ENCODE assay signal across 10 mouse cellular contexts in genomic region chr2:155135534-155135933, GRCm38 (mm10). TPM values are rescaled to one million over a fixed set of nuclear protein-coding genes. Genes with fewer than 3 reads are reported as not detected.
DNase-seq lines count a peak whose midpoint lies in the region; ATAC-seq and TF ChIP-seq lines count a peak whose summit lies in the region.
"Had no signal": no experiment of that assay in that cellular context is flagged by ENCODE, and none has a peak within 500 bp of the region (broad histone marks: within the 10 kb centered on the region; RNA-seq: fewer than 3 reads in every experiment).

No protein-coding gene starts in this region.

- H3K27me3 ChIP-seq in heart, embryonic 15.5 days = no peaks in the 10 kb centered on the region
- no peaks in the 10 kb centered on the region for H3K27me3 ChIP-seq in spleen, adult 2 months (ENCODE audit: control insufficient read depth, insufficient read depth, low read length)
- H3K27me3 ChIP-seq in liver, embryonic 13.5 days = no peaks in the 10 kb centered on the region
- H3K27me3 ChIP-seq in stomach, postnatal 0 days (ENCODE audit: control insufficient read depth, insufficient read depth, low read length) = no peaks in the 10 kb centered on the region

- whole genome bisulfite sequencing in heart, embryonic 15.5 days = 66% methylated on average over 1 of the region's 1 CpGs
- WGBS in spleen, adult 2 months = 44% methylated on average over 1 of the region's 1 CpGs
- 37% methylated on average over 1 of the region's 1 CpGs for WGBS in liver, embryonic 13.5 days (ENCODE audit: insufficient replicate concordance)
- WGBS in stomach, postnatal 0 days = 50% methylated on average over 1 of the region's 1 CpGs

- TF ChIP-seq CTCF in spleen, adult 2 months (IDR thresholded peaks at IDR 0.05; ENCODE audit: extremely low read depth, insufficient read depth, insufficient read length, insufficient replicate concordance) = no peak
- no peak for TF ChIP-seq CTCF in stomach, postnatal 0 days (IDR thresholded peaks at IDR 0.05; ENCODE audit: low read depth)

- H3K27ac ChIP-seq in heart, embryonic 15.5 days = no peak overlapping the region
- H3K27ac ChIP-seq in spleen, adult 2 months (ENCODE audit: insufficient read depth, low read length) = 0 out of 2 replicates have a peak overlapping the region, but pooled peaks have one; percentile 45
- H3K27ac ChIP-seq in liver, embryonic 13.5 days = 0 out of 2 replicates have a peak overlapping the region, but pooled peaks have one; percentile 13
- no peak overlapping the region for H3K27ac ChIP-seq in stomach, postnatal 0 days (replicated peaks)

- TF ChIP-seq POLR2A in spleen, adult 2 months (IDR thresholded peaks at IDR 0.05; ENCODE audit: low read depth, low read length) = no peak

- no peak overlapping the region for H3K9ac ChIP-seq in heart, embryonic 15.5 days
- no peak overlapping the region for H3K9ac ChIP-seq in liver, embryonic 13.5 days
- no peak overlapping the region for H3K9ac ChIP-seq in stomach, postnatal 0 days (ENCODE audit: low read length)

- H3K4me1 ChIP-seq in heart, embryonic 15.5 days (replicated peaks) = peaks cover 21% of the 10 kb centered on the region
- peaks cover 11% of the 10 kb centered on the region; the same call in 1 of the 2 replicates for H3K4me1 ChIP-seq in spleen, adult 2 months (ENCODE audit: control insufficient read depth, insufficient read depth, insufficient read length)
- peaks cover 35% of the 10 kb centered on the region for H3K4me1 ChIP-seq in liver, embryonic 13.5 days (replicated peaks)
- H3K4me1 ChIP-seq in stomach, postnatal 0 days (replicated peaks; ENCODE audit: control insufficient read depth, insufficient read depth) = 0 out of 2 replicates have a peak, but pooled peaks cover 2% of the 10 kb centered on the region

- H3K36me3 ChIP-seq in heart, embryonic 15.5 days = peaks cover 26% of the 10 kb centered on the region
- H3K36me3 ChIP-seq in spleen, adult 2 months (ENCODE audit: control insufficient read depth, insufficient read depth, low read length) = peaks cover 5% of the 10 kb centered on the region
- peaks cover 27% of the 10 kb centered on the region for H3K36me3 ChIP-seq in liver, embryonic 13.5 days
- no peaks in the 10 kb centered on the region for H3K36me3 ChIP-seq in stomach, postnatal 0 days (ENCODE audit: control insufficient read depth, insufficient read depth, low read length)

- ATAC-seq in heart, embryonic 15.5 days (replicated peaks; ENCODE audit: insufficient number of reproducible peaks, insufficient read depth, low FRiP score, low read depth) = no peak
- ATAC-seq in liver, embryonic 13.5 days (ENCODE audit: low read depth) = no peak
- ATAC-seq in stomach, postnatal 0 days (ENCODE audit: low FRiP score, low TSS enrichment) = no peak

- H3K4me3 ChIP-seq in heart, embryonic 15.5 days = 0 out of 2 replicates have a peak overlapping the region, but pooled peaks have one; percentile 14
- H3K4me3 ChIP-seq in spleen, adult 2 months (ENCODE audit: extremely low read depth, insufficient read depth, insufficient read length) = no peak overlapping the region
- no peak overlapping the region for H3K4me3 ChIP-seq in liver, embryonic 13.5 days (replicated peaks)
- H3K4me3 ChIP-seq in stomach, postnatal 0 days (ENCODE audit: low read depth, low read length) = no peak overlapping the region

- no peaks in the 10 kb centered on the region for H3K9me3 ChIP-seq in heart, embryonic 15.5 days (replicated peaks)
- no peaks in the 10 kb centered on the region for H3K9me3 ChIP-seq in liver, embryonic 13.5 days (replicated peaks)
- H3K9me3 ChIP-seq in stomach, postnatal 0 days (ENCODE audit: control insufficient read depth, low read length) = no peaks in the 10 kb centered on the region
- H3K9me3 ChIP-seq: G1E had no signal

- no peak for DNase-seq in heart, postnatal 4 days
- DNase-seq in spleen, adult 2 months (ENCODE audit: low read depth in 1 of 2, low spot score in 2 of 2) = peak in 1 of 2 experiments; percentile 8
- no peak for DNase-seq in spleen, postnatal 4 days (ENCODE audit: low spot score in 2 of 2)
- DNase-seq in liver, embryonic 13.5 days = no peak
- DNase-seq in stomach, postnatal 0 days (ENCODE audit: low spot score) = no peak
- DNase-seq in testis, postnatal 14 days (ENCODE audit: low spot score) = no peak
- no peak for DNase-seq in layer of hippocampus, postnatal 25 days (ENCODE audit: extremely low spot score in 1 of 2, low spot score in 1 of 2)
- DNase-seq: thymus, postnatal 14 days had no signal

- H3K4me2 ChIP-seq in heart, embryonic 15.5 days = peak overlapping the region; percentile 45
- H3K4me2 ChIP-seq in liver, embryonic 13.5 days = peak overlapping the region; percentile 39
- H3K4me2 ChIP-seq in stomach, postnatal 0 days (replicated peaks; ENCODE audit: low read depth) = 0 out of 2 replicates have a peak overlapping the region, but pooled peaks have one; percentile 21

- TF ChIP-seq EP300 in stomach, postnatal 0 days (optimal IDR thresholded peaks at IDR 0.05) = no peak

RNA-seq across cellular contexts. Expression of gene Itch, which starts 2.2 kb away (rescaled TPM):
- 34.9 and 35.6 TPM in 2 replicates for polyA plus RNA-seq in heart, embryonic 15.5 days (2015; fragmentation: Nextera tagmentation; extraction: Ambion mirVana)
- total RNA-seq in heart, postnatal 4 days (2021) = 10 to 100 TPM; 36.5 to 38.0 TPM
- 6.9 and 7.1 TPM in 2 replicates for polyA plus RNA-seq in spleen, adult 2 months (2012; rRNA removed)
- 14.6 and 18.9 TPM in 2 replicates for polyA plus RNA-seq in liver, embryonic 13.5 days (2015; fragmentation: Nextera tagmentation; extraction: Ambion mirVana)
- 17.6 and 18.4 TPM in 2 replicates for polyA plus RNA-seq in stomach, postnatal 0 days (2015; fragmentation: Nextera tagmentation; extraction: Ambion mirVana)
- total RNA-seq in layer of hippocampus, postnatal 25 days (2021) = 10 to 100 TPM; 56.5 to 57.7 TPM

Comparison
In these comparisons a context has a peak if more than half of its experiments do, and no peak if none do; other contexts are left out.
1. H3K27ac ChIP-seq: peak in spleen, adult 2 months (single experiment) and liver, embryonic 13.5 days (single experiment); none in heart, embryonic 15.5 days (single experiment) and stomach, postnatal 0 days (single experiment).
2. Peak in every context shown above with its lines, with median percentiles within 50 percentile points of each other: H3K4me2 ChIP-seq.